Mouse (Mus musculus) skeletal muscle tissue, adult 2 months (tissue): ENCODE results near the gene Txndc15.
"Not testable (repeated sequence)": the region's sequence is repeated elsewhere in the genome, so short reads cannot be mapped to it uniquely, and the experiment has no call there.

Source experiments
- DNase-seq: peaks from one replicate; pipeline ENCODE4 v3.0.0-alpha.2; 2012; ENCODE audit warnings: low read depth, low spot score

Gene Txndc15

DNA sequence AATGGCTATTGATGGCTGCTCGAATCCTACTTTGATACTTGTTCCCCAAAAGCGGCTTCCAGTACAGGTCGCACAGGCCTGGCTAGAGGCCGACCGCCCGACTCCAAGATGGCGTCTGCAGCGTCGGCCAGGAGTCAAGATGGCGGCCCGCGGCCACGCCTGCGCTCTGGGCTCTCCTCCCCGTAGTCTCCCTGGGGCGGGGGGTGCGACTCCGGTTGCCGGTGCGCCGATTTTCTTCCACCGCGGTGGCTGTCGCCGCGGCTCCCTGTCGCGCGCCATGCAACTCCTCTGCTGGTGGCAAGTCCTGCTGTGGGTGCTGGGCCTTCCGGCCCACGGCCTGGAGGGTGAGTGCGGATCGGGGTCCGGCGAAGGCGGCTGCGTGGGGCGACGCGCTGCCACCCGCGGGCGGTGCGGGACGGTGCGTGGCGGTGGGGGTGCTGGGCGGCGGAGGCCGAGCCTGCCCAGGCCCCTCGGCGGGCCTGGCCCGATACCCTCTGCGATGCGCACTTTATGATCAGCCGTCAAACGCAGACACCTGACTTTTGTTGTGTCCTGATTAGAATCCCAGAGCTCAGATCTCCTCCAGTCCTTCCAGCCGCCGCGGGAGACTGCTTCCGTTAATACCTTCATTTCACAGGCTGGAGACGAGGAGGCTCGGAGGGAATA lies at the start of gene Txndc15:
Gene Txndc15 (plus strand): TSS at position 150 of the 666 bp plus-strand sequence.
- DNase-seq: peak; percentile 79

DNA sequence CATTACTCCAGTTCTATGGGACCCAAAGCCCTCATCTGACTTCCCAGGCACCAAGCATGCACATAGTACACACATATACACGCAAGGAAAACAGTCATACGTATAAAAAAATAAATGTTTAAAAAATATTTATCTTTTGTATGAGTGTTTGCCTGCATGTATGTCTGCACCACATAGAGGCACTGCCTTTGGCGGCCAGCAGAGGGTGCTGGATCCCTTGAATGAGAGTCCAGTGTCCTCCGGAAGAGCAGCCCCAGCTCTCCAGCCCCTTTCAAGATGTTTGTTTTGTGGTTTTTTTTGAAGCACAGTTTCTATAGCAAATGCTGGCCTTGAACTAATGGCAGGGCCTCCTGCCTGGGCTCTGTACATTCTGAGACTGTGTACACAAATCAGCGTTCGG lies 45.9 kb upstream of the Txndc15 start:
- DNase-seq: no peak

DNA sequence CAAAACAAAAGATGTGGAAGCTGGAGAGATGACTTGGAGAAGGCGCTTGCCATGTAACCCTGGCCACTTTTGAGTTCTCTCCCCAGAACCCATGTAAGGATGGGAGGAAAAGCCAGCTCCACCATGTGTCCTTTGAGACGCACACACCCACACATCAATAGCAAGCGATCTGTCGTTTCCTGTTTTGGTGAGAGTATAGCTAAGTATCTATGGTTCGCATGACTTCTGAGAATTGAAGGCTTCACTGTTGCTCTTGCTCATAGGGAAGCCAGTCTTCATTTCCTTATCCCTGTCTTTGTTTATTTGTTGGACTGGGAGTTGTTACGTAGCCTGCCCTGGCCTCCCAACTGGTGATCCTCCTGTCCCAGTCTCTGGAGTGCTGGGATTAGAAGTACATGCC lies 41.7 kb upstream of the Txndc15 start:
- DNase-seq: no peak

DNA sequence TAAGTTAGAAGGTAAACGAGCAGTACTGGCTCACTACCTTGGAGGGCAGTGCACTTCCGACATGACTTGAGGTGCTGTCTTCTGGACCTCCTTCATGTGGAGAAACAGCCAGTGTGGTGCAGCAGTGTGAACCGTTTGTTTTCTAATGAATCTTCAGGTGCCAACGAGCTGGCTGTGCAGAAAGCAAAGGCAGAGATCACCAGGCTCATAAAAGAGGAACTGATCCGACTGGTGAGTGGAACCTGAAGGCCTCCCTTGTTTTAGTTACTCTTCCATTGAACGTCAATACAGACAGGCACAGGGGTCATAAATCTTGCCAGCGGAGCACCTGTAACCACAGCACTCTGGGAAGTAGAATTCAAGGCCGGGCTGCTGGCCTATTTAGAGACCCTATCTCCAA lies 37.1 kb upstream of the Txndc15 start:
- DNase-seq: no peak

DNA sequence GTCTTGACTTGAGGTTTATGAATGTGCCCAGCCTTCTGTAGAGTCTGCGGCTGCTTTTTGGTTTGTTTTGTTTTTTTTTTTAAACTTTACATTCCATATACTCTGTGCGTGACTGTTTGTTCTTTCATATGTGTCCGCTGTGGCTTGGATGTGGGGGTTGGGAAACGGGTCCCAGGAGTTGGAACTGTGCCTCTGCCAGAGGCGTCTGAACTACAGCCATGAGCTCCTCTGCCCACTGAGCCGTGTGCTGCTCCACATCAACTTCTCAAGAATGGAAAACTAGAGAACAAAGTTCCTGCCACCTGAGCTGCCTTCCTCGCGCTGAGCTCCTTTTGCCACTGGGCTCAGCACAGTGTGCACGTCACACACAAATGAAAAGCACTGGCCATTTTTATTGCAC lies 32.2 kb upstream of the Txndc15 start:
- no peak for DNase-seq

DNA sequence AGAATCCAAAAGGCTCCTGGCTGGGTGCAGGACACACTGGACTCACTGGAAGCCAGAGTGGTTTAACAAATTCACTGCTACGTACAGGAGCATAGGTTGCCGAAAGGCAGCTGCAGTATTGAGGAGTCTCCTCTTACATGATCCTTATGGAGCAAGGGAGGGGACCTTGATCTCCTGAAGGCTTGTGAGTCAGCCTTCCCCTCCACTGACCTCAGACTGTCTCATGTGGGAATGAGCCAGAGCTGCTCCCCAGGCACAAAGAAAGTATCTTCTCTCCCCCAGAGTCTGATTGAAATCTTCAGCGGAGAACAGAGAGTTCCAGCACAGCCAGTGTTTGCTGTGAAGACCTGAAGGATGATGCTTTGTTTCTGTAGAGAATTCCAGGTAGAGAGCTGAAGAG lies 30.9 kb upstream of the Txndc15 start:
- DNase-seq: no peak

DNA sequence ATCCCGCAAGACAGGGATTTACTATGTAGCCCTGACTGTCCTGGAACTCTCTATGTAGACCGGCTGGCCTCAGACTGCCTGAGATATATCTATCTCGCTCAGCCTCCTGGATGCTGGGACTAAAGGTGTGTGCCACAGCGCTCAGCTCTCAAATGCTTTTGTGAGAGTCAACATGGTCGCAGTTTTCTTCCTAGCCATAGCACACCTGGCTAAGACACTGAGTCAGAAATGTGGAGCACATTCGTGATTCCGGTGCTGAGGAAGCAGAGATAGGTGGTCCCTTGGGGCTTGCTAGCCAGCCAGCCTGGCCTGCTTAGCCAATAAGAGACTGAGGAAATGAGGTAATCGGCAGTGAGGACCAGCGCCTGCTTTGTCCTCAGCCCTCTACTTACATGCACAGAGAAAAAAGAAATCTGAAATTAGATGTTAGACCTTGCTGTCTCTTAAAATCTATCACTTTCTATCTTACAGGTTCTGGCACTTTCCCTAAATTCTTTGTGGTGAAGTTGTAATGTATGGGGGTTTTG lies 28.3 kb upstream of the Txndc15 start:
- DNase-seq: no peak

DNA sequence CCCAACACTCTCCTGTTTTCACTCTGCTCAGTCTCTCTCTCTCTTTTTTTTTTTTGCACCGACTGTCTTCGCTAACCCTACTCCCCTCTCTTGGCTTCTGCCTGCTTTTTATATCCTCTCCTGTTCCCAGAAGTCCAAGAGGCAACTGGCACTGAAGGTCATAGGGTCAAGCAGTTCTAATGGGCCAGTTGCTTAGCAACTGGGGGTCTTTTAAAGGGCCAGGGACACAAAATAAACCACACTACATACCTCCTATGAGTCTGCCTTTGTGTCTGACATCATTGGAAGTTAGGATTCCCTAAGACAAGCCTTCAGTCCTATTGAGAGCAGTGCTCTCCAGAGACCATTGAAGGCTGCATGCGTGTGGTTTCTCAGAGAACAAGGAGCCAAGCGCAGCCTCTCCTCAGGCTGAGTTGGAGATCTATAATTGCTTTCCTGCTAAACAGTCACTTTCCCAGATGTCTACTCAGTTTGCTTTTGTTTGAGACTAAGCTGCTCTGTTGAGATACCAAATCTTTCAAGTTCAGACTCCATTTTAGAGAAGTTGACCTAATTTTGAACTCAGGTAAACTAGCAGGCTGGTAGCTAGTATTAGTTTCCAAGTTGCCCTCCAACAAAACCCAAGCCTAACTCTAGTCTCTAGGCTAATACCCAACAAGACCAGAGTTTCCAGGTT lies 26.4 kb upstream of the Txndc15 start:
- no peak for DNase-seq

DNA sequence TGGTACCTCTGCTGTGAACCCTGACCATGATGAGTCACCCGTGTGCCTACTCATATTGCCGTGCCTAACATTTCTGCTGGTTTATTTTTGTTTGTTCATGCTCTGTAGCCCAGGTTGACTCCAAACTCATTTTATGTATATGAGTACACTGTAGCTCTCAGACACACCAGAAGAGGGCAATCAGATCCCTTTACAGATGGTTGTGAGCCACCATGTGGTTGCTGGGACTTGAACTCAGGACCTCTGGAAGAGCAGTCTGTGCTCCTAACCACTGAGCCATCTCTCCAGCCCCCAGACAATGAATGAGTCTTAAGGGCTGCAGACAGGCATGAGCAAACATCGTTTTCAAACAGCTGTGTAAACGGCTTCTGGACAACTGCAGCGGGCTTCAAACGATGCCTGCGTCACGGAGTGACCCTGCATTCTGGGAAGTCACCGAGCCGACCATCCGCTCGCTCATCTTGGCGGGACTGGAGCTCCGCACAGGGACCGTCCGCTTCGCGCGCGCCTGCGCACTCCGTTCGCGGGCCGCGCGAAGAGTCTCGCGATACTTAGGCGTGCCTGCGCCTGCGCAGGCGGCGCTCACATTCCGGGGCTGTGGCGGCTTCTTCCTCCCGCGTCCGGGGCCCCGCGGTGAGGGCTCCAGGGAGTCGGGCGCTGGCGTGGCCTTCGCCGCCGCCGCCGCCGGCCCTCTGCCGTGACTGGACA lies 21.8 kb upstream of the Txndc15 start, which contains the start of gene B230219D22Rik:
Gene B230219D22Rik (plus strand): TSS at position 590 of the 708 bp plus-strand sequence.
- DNase-seq: peak; percentile 94

DNA sequence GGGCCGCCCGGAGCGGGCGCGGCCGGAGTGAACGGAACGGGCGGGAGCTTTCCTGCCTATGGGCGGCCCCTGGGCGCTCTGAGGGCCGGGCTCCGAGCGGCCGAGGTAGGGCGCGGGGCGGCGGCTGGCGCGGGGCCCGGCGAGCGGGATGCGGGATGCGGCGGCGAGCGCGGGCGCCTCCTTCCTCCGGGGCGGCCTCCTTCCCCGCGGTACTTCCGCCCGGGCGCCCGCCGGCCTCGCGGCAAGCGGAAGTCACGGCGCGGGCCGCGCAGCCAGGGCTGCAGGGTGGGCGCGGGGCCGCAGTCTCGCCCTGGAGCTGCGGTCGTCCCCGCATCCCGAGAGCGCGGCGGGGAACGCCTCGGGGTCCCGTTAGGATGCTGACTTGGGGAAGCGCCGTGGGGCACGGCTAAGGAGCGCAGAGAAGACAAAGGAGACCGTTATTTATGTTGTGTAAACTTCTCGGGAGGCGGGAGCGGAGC lies 21.2 kb upstream of the Txndc15 start:
- no peak for DNase-seq

DNA sequence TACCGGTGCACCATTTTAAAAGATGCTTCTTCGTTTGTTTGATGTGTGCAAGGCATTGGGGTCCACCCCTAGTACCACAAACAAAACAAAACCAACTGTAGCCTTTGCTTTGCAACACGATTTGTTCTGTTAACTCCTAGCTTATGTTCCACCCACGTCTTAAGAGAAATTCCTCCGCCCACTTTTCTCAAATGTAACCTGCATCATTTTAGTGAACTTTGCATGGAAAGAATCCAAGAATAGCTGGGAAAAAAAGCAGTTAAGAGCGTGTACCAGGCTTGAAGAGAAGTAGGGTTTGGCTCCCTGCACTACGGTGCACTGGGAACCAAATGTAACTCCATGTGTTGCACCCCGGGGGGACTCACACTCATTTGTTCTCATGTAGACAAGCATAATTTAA lies 20.3 kb upstream of the Txndc15 start:
- no peak for DNase-seq

DNA sequence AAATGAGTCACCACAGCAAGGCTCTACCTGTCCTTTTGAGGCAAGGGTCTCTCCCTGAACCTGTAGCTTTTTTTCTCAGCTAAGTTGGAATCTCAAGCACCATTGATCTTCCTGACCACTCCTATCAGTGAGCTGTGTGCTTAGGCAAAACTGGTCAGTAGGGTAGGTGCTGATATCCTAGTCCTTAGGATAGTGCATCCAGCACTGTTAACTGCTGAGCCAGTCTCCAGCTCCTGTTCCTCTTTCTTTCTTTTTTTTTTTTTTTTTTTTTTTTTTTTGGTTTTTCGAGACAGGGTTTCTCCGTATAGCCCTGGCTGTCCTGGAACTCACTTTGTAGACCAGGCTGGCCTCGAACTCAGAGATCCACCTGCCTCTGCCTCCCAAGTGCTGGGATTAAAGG lies 18.5 kb upstream of the Txndc15 start:
- not testable (repeated sequence) for DNase-seq

DNA sequence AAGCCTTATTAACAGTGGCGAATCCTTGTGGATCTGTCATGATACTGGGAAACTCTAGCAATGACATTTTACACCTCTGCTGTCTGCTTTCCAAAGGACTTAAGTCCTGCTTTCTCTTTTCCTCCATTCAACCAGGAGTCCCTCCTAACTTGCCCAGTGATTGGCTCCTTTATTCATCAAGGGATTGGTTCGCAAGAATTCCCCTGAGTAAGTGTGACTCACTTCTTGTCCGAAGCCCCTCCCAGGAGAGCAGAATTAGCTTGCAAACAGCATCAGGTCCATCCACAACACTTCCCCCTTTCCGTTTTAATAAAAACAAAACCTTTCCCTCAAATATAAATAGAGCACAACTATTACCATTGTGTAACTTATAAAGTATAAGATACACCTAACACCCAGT lies 10.1 kb upstream of the Txndc15 start:
- DNase-seq: no peak

DNA sequence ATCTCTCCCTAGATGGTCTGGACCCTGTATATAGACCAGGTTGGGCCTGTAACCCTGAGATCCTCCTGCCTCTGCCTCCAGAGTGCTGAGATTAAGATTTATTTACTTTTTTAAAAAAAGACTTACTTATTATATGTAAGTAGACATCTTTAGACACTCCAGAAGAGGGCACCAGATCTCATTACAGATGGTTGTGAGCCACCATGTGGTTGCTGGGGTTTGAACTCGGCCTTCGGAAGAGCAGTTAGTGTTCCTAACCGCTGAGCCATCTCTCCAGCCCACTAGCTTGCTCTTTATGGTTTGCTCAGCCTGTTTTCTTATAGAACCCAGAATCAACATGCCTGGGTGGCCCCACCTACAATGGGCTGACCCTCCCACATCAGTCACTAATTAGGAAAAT lies 1.6 kb upstream of the Txndc15 start:
- DNase-seq: no peak

DNA sequence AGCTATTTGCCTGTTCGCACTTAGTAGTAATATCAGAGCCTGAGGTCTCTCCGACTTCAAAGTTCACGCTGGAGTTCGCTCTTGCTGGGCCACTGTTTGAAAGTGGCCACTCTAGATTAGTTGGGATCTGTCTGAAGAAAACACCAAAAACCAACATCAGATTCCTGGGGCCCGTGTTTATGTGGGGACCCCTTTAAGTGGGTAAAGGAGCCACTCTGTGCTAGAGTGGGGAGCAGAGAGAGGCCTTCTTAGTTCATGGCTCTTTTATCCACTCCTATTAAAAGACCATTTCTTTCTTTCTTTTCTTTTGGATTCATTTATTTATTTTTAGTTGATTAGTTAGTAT lies 690 bp downstream of the Txndc15 start:
- no peak for DNase-seq

DNA sequence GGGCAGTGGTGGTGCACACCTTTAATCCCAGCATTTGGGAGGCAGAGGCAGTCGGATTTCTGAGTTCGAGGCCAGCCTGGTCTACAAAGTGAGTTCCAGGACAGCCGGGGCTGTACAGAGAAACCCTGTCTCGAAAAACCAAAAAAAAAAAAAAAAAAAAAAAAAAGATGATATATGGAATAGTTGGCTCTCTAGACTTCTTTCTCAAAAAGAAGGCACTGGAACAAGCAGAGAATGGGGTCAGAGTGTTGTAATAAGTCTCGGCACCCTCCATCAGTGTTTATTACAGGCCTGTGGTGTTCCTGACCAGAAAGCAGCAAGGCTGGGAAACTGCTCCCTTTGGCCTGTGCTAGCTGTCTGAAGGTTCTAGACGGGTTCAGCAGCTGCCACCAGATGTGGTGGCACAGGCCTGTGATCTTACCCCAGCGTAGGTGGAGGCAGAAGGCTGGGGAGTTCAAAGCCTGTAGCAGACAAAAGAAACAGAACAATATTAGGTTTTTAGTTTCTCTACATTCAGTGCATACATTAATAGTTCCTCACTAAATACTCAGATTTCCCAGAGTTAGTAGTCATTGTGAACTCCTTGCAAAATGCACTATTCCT lies 1.6 kb downstream of the Txndc15 start:
- DNase-seq: no peak

DNA sequence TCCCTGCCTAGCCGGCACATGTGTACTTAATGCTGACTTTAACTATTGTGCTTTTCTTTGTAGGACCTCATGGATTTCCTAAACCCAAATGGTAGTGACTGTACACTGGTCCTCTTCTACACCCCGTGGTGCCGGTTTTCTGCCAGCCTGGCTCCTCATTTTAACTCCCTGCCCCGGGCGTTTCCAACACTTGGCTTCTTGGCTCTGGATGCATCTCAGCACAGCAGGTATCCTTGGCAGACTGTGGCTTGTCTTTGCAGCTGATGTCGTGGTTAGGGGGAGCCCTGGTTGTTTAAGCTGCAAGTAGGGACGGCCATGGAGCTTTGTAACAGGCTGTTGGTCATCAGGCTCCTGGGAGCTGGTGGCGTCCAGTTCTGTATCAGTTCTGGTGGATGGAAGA lies 7.1 kb downstream of the Txndc15 start:
- no peak for DNase-seq

DNA sequence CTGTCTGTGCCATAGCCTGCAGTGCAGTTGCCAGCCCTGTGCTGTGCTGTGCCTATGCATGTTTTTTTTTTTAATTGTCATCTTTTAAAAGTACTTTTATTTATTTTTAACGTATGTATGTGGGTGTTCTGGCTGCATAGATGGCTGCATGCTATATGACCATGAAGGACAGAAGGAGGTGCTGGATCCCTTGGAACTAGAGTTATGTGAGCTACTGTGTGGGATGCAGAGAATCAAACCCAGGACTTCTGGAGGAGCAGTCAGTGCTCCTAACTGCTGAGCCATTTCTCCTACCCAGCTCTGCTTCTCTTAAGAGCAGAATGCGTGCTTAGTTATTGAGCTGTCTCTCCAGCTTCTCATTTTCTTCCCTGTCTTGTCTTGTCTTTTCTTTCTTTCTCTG lies 7.5 kb downstream of the Txndc15 start:
- no peak for DNase-seq

DNA sequence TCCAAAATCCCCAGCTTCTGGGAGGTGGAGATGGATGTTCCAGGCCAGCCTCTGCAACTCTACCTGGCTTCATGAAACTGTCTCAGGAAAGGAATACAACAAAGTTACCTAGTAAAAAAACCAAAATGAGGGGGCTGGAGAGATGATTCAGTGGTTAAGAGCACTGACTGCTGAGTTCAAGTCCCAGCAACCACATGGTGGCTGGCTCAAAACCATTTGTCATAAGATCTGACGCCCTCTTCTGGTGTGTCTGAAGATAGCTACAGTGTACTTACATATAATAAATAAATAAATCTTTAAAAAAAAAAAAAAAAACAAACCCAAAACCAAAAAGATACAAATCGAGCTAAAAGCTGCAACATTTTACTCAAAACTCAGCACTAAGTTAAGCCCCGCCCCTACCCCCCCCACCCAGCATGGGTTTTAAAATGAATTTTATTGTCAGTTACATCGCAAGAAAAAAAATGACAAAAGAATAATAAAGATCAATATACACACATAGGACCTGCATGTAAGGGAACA lies 12.2 kb downstream of the Txndc15 start:
- no peak for DNase-seq

DNA sequence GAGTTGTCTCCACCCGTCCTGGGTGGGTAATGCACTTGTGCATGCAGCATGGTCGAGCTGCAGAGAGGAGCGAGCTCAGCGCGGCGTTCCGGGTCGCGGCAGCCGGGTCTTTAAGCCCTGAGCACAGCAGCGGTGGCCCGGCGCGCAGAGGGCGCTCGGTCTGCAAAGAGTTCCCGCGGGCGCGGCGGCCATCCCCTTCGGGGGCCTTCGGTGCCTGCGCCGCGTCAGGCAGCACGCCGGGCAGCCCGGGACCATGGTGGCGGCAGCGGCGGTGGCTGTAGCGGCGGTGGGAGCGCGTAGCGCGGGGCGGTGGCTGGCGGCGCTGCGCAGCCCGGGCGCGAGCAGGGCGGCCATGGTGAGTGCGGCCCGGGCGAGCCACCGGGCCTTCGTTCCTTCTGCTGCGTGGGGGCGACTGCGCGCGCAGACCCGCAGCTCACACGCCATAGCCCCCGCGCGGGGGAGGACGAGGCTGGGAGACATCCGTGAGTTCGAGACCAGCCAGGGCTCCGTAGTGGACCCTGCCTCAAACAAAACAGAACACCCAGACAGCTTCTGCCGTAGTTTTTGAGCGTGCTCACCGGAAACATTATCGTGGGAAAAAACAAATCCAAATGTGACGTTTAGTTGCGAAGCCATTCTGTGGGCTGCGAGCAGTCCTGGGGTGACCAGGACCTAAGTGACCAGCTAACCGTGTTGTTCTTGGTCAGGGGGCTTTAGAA lies 12.8 kb downstream of the Txndc15 start, which contains the start of gene Pcbd2:
Gene Pcbd2 (plus strand): TSS at position 249 of the 719 bp plus-strand sequence.
- peak; percentile 69 for DNase-seq

DNA sequence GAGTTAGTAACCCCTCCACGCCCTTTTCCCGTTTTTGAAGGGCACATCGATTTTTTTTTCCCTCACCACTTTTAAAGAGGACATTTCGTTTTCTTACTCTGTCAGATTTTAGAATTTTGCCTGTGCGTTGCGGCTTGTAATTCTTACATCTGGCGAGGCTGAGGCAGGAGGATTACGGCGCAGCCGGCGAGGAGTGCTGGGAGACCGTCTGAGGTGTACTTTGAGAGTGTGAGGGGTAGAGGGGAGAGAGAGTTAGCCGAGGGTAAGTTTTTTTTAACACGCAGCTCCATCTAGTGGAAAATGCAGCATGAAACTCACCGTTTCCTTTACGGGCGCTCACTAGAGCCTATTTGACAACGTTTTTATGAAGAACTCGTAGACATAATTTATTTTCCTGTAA lies 13.4 kb downstream of the Txndc15 start:
- peak; percentile 66 for DNase-seq
